Mouse (Mus musculus) liver, adult 2 months (tissue): ENCODE results near the gene Prss42.

Experiments
- CTCF ChIP-seq: fragments of 200-500 bp; IDR thresholded peaks from 2 replicates; pipeline ENCODE4 v1.5.1; 2011; ENCODE audit warnings: low read depth, low read length, control low read depth
- POLR2A ChIP-seq: fragments of 200-500 bp; IDR thresholded peaks from 2 replicates; pipeline ENCODE4 v1.6.1; 2011; ENCODE audit warnings: low read length, control low read depth; ENCODE audit not compliant: insufficient read depth; ENCODE audit errors: extremely low read depth

DNA sequence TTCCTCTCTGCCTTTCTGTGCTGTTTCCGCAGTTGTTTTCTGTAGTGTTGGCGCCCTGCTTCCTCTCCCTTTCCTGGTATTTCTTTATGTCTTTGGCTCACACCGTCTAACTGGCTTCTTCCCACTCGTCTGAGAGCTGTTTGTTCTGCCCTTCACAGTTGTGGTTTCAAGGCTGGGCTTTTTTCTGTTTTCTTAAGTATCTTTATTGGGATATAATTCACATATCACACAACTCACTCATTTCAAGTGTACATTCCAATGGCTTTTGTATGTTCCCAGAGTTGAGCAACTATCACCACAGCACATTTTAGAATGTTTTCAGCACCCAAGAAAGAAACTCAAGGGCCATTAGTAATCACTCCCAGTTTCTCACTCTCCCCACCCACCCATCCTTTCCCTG, 7.5 kb upstream of the Prss42 start:
- TF ChIP-seq POLR2A (no peak), CTCF (no peak)
